Mouse (Mus musculus) WW6 (cell line): ENCODE results near the gene Emilin3.
A peak's percentile ranks its signal among the peaks of the same experiment; 100 is the strongest.
"Not testable (repeated sequence)": the region's sequence is repeated elsewhere in the genome, so short reads cannot be mapped to it uniquely, and the experiment has no call there.

Experiments used
- DNase-seq: peaks from one replicate; pipeline ENCODE4 v3.0.0-alpha.2; 2013; ENCODE audit warnings: low read depth, low spot score

Emilin3 gene

DNA sequence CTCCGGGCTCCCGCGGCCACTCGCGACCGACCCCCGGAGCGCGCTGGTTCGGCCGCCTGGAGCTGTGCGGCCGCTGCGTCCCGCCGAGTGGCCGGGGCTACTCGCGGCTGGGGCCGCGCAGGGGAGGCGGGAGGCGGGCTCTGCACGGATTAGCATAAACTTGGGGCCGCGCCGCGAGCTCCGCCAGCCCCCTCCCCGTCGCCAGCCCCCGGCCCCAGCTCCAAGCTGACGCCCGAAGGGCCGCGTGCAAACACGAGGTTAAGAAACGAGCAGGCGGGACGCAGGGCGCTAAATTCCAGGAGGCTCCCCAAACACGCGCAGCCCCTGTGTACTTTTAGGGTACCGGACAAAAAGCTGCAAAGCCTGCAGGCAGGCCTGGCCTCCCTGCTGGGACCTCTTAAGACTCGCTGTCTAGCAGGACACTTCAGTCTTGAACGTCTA, at the start of gene Emilin3:
TSS of gene Emilin3 (minus strand) at position 98 of the 441 bp plus-strand sequence.
- no peak for DNase-seq

DNA sequence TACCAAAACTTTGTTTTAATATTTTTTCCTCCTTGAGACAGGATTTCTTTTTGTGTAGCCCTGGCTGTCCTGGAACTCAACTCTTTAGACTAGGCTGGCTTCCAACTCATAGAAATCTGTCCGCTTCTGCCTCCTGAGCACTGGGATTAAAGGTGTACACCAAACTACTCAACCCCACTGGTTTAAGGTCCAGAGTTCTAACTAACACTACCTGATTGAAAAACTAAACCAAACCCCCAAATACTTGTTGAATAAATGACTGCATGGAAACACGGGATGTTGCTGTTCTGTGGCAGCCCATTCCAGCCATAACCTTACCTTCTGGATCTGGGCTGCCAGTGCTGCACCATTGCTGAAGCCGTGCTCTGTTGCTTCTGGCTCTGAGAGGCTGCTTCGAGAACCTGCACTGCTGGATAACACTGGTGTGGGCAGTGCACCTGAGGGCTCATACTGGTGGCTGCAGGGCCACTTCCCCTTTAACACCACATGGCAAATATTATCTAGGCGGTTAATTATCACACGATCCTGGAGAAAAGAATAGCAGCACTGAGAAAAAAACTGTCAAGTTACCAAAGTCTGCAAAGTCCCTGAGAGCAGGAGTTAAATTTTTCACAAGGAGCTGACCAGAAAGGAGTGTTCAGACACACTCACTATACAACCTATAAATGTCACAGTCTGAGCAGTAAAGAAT, 49.0 kb upstream of the Emilin3 start:
- no peak for DNase-seq

DNA sequence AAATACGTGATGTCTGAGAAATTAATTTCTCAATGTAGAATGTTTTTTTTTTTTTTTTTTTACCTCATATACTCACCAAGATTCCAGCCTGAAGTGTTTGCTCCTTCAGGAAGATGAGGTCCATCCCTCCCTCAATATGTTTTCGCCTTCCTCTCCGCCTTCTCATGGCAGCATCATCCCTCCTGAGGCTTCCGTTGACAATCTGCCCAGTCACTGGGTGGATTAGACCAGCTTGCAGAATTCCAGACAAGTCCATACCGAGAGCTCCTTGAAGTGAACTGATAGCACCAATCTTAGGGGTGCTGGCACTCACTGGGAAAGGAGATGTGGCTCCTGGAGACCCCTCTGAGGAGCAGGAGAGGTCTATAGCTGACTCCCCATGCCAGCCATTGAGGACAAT, 47.8 kb upstream of the Emilin3 start:
- no peak for DNase-seq

DNA sequence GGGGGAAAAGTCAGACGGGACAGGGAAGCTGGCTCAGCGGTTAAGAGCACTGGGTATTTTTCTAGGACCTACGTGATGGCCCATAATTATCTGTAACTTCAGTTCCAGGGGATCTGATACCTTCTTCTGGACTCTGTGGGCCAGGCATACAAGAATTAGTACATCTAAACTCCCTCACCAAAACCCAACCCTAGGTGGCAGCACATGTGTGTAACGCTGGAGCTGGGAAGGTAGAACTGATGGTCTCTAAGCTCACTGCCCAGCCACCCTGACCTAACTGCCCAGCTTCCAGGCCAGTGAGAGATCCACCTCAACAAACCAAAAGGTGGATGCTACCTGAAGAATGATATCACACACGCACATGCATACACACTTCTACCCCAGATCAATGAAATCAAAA, 46.6 kb upstream of the Emilin3 start:
- DNase-seq = no peak

DNA sequence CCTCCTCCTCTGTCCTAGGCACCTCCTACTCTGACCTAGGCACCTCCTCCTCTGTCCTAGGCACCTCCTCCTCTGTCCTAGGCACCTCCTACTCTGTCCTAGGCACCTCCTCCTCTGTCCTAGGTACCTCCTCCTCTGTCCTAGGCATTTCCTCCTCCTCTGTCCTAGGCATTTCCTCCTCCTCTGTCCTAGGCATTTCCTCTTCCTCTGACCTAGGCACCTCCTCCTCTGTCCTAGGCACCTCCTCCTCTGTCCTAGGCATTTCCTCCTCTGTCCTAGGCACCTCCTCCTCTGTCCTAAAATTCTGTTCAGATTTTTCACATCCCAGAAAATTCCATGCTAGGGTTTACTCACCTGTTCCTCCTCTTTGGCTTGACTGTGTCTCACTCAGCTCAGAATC, 45.7 kb upstream of the Emilin3 start:
- peak; percentile 26 for DNase-seq

DNA sequence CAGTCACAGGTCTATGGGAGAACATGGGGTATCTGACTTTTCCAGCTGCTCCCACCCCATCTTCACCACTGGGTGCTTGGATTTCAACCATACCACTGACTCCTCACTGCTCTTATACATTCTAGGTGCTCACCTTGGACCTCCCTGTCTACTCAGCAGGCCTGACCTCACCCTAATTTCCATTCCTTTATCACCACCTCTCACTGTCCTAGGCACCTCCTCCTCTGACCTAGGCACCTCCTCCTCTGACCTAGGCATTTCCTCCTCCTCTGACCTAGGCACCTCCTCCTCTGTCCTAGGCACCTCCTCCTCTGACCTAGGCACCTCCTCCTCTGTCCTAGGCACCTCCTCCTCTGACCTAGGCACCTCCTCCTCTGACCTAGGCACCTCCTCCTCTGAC, 45.2 kb upstream of the Emilin3 start:
- not testable (repeated sequence) for DNase-seq

DNA sequence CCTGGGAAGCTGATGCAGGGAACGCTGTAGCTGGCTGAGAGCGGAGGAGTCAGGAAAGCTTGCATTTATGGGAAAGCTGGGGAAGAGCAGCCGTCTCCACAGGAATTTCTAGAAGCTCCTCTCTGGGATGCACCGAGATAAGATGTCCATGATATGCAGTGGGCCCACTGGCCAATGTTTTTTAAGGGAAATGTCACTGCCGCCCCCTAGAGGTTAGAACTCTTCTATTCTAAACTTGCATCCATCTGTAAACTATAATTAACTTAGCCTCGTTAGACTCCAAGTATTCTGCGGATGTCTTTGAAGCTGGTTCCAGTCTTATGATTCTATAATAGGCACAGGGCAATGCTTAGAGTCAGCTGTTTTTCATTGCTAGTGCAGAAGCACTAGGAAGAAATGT, 43.2 kb upstream of the Emilin3 start:
- DNase-seq = no peak

DNA sequence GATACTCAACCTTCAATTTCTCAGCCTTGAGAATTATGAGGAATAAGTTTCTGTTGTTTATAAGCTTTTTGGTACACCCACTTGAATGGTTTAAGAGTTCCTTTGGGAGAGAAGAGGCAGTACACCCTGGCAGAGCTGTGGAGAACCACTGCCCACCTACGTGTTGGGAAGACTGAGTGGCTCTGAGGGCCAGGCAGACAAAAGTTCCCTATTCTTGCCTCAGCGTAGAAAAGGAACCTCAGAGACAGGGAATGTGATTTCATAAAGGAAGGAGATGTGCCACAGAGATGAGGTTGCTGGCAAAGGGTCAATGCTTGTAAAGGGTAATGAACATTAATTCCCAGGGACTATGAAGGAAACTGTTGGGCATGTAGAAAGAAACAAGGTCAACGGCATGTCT, 42.4 kb upstream of the Emilin3 start:
- DNase-seq = no peak

DNA sequence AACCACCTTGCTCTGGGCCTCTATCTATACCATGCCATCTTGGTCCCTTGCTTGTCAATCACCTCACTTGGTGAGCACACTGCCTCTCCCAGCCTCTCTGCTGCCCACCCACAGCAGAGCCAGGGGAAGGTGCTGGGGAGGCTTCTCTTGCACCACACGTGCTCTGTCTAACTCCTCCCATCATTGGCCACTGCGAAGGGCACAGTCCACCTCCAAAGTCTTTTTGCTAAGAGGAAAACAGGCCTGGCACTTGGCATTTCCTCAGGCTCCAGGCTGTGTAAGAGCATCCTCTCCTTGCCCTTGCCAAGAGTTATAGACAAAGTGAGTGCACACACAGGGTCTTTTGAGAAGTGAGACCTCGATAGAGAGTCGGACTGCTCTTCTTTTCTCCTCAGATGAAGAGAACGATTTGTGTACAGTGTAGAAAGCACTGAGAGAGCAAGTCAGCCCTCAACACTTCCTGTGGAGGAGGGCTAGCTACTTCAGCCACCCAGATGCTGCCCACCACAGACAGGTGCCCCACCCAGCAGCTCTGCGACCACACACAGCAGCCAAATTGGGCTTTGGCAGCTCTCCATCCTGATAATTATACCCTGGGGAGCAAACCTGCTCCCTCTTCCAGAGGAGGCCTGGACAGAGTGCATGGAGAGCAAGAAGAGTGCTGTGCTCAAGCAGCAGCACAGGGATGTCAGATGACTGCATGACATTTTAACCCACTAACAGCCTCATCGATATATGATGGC, 41.2 kb upstream of the Emilin3 start:
- no peak for DNase-seq

DNA sequence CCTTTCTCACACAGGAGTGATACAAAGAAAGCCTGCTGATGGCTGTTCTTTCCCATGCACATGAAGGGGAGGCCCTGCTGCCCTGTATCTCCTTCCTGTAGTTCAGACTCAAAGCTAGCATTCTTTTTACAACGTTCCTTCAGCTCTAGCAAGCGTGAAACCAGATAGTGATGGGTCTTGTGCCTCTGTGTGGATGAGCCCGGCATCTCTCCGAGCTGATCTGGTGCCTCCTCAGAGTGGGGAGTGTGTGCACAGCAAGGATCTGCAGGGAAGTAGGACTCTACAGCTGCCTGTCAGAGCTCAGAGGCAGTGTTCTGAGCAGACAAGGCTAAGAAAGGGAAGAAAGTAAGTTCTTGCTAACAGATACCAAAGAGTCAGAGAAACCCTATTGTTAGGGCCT, 39.5 kb upstream of the Emilin3 start:
- no peak for DNase-seq

DNA sequence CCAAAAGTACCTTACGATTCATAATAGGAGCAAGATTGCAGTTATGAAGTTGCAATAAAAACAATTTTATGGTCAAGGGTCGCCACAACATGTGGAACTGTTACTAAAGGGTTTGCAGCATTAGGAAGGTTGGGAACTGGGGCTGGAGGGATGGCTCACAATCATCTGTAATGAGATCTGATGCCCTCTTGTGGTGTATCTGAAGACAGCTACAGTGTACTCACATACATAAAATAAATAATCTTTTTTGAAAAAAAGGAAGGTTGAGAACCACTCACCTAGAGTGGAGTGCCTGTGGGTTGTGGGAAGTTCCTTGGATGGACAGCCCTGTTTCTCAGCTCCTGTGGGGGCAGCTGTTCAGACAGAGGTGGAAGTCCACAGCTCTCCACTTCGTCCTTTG, 30.3 kb upstream of the Emilin3 start:
- DNase-seq = no peak

DNA sequence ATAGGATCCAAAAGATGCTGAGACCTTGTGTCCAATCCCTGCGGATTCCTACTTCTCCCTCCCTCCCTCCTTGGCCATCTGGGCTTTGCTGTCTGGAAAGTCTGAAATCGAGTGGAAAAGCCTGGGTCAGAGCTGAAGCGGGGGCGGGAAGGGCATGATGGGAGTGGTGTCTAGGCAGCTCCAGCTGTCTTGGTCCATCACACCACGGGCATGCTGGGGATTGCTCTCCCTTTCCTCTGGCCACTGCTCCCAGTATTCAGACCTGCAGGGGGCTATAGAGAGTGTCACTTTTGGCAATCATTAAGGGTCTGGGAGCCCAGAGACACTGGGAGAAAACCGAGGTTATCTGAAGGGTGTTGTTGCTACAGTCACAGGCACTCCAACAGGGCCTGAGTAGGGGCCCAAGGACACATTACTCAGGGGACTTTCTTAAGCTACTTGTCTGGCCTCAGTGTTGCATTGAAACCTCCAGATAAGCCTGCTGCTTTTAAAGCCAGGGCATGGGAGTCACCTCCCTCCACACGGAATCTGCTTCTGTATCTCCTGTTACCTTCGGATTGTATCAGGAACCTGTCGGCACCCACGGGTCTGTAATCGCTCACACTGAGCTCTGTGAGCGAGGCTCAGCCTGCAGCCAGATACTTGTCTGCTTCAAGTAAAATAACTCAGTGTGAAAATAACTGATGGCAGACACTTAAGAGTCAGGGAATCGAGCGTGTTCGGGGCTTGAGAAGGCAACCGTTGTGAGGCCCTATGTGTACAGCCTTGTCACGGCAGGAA, 29.0 kb upstream of the Emilin3 start:
- no peak for DNase-seq

DNA sequence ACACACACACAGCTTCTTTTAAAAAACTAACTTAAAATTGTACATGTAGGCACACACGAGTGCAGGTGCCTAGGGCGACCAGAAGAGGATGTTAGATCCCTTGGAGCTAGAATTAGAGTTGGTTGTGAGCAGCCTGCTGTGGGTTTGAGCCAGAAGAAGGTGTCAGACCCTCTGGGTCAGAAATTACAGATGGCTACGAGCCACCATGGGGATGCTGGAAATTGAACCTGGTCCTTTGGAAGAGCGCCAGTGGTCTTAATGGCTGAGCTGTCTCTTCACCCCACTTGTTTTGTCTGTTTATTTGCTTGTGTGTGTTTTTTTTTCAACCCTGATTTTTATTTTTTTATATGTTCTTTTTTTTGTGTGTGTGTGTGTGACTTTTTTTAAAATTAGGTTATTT, 22.3 kb upstream of the Emilin3 start:
- no peak for DNase-seq

DNA sequence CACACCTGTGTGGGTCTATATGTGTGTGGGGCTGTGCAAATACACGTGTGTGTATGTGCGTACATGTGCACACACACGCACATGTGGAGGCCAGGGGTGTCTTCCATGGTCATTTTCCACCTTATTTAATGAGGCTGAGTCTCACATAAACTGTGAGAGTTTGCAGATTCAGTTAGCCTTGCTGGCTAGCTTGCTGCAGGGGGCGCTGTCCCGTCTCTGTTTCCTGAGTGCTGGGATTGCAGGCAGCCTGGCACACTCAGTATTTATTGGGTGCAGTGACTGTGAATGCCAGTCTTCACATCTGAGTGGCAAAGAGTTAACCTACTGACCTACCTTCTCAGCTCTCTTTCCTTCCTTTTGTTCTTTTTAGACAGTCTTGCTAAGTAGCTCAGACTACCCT, 21.8 kb upstream of the Emilin3 start:
- no peak for DNase-seq

DNA sequence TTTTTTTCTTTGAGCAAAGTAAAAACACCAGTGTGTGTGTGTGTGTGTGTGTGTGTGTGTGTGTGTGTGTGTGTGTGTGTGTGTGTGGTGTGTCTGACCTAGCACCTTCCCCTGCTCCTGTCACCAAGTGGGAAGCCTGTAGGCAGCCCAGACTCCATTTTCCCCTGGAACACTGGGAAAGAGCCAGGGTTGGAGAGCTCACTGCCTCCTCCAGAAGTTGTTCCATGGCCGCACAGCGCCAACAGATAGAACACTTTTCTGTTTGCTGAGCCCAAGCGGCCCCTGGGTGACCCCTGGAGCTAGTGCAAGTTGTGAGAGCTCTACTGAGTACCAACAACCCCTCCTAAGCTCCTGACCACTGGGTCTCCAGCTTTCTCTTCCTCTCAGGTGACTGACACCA, 20.9 kb upstream of the Emilin3 start:
- no peak for DNase-seq

DNA sequence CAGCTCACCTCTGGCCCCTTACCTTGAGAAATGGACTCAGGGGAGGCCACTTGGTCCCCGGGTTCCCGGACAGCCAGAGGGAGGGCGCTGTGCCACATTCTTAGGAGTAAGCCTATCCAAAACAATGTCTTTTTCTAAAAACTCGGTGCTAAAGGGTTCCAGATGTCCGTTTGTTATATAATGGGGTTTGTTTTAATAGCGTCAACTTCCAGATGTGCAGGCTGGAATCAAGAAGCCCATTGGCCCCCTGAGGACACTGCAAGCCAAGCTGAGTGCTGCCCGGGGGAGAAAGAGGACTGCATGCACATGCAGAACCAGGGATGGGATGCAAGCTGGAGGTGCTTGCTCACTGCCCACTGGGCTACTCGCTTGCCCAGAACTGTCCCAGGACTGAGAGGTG, 20.2 kb upstream of the Emilin3 start:
- DNase-seq = no peak

DNA sequence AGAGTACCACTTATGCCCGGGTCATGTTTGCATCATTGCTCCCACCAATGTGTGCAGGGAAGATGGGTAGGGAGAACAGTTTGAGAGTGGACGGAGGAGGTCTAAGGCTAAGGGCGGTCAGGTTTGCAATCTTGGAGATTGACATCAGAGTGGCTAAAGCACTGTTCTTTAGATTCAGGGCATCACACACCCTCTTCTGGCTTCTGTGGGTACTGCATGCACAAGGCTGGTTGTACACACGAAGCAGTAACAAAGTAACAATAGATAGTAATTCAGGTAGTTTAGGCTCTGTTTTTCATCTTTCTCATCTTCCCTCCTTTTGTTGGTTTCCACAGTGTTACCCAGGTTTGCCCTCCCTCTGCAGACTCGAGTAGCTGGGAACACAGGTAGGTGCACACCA, 19.2 kb upstream of the Emilin3 start:
- no peak for DNase-seq

DNA sequence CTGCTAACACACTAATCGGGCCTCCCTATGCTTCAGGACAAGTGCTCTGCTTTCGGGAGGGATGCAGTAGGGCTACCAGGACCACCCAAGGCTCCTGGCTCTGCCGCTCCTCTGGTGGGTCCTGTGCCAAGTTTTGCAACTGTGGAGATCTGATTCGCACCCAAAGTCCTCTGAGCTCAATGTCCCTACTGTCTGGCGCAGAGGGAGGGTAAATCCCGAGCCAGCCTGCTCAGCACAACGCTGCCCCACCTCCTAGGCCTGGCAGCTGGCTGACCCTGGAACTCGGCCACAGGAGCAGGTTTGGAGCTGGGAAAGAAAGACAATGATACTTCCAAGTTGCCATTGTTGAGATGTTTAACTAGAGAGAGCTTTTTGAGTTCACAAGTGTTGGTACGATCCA, 13.1 kb upstream of the Emilin3 start:
- no peak for DNase-seq

DNA sequence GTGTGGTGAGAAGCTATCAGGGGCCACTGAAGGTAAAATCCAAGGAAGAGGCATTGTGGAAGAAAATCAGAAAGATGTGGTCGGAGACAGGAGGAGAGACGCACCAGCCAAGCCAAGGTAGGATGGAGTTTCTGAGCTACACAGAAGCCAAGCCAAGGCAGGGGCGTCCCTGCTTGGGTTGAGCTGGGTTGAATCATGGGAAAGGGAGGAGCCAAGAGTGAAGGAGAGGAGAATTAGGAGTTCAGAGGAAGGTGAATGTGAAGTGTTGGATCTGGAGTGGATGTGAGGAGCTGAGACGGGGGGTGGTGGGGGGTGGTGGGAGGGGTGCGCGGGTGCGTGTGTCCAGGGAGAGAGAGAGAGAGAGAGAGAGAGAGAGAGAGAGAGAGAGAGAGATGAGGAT, 9.2 kb upstream of the Emilin3 start:
- no peak for DNase-seq

DNA sequence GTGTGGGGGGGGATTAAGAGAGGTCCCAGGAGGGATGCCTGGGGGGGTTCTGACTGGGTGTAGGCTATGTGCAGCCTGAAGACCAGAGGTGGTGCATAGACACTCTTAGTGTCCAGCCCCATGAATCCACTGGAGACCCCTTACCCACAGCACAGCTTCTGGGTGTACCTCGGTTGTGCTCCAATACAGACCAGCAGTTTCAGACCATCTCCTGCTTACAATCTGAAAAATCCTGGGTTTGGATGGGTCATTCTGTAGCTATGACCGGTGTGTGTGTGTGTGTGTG, 6.7 kb upstream of the Emilin3 start:
- no peak for DNase-seq

DNA sequence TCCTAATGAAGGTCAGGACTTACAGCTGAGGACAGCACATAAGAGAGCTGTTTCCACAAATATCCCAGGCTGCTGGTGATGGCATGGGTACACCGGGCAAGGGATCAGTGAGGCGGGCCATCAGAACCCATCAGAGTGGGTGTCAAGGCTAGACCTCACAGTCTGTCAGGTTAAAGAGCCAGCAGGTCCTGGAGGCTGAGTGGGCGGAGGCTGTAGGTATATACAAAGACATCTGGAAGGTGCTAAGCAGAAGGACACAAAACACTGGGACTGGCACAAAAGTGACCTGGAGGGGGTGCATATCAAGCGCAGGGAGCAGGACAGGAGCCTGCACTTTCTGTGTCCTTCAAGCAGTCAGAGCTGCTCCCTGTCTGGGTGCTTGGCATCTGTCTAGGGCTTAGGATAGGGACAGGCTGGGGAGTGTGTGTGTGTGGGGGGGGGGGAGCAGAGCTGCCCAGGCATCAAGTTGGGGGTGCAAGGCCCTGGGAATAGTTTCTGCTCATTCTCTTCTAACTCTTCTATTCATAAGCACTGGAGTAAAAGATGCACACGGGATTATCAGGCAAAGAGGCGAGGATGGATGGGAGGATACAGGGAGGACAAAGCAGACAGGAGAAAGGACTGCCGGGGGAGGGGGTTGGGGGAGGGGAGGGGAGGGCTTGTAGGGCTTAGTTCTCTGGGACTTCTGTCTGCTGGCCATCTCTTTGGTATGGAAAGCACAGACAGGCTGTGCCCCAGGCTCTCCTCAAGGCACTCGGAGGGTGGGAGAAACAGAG, 6.2 kb upstream of the Emilin3 start:
- no peak for DNase-seq

DNA sequence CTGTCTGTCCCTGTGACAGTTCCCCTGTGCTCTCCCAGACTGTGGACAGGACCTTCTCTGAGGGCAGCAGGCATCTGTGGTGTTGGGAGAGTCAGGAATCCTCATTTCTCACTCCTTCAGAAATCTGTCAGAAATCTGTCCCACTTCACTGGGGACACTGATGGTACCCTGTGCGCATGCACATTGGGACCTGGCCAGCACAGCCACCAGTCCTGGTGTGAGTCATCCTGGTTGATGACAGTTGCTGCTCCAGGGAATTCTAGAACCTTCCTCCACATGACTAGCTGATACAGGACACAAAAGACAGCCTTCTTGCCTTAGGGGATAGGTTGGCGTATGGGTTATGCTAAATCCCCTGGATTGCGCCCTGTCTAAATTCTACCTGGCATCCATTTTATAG, 5.2 kb upstream of the Emilin3 start:
- DNase-seq = no peak
